In genomic region chr17:46602212-46602611, GRCm38 (mm10) we compare ENCODE assay signal across 11 mouse cellular contexts. TPM values are rescaled to one million over a fixed set of nuclear protein-coding genes. Genes with fewer than 3 reads are reported as not detected.
DNase-seq lines count a peak whose midpoint lies in the region; ATAC-seq and TF ChIP-seq lines count a peak whose summit lies in the region.
"Had no signal": no experiment of that assay in that cellular context is flagged by ENCODE, and none has a peak within 500 bp of the region (broad histone marks: within the 10 kb centered on the region; RNA-seq: fewer than 3 reads in every experiment).

No protein-coding gene starts in this region.

- no peak for TF ChIP-seq CTCF in lung, embryonic 14.5 days (IDR thresholded peaks at IDR 0.05; ENCODE audit: low read depth)
- TF ChIP-seq CTCF in lung, adult 2 months (IDR thresholded peaks at IDR 0.05; ENCODE audit: insufficient read depth, low read length), result no peak

- peaks cover 30% of the 10 kb centered on the region for H3K4me1 ChIP-seq in forebrain, embryonic 10.5 days
- peaks cover 15% of the 10 kb centered on the region for H3K4me1 ChIP-seq in forebrain, embryonic 12.5 days
- H3K4me1 ChIP-seq in lung, embryonic 14.5 days (ENCODE audit: insufficient read depth), result peaks cover 8% of the 10 kb centered on the region; the same call in 1 of the 2 replicates
- H3K4me1 ChIP-seq in lung, adult 2 months (ENCODE audit: control insufficient read depth, insufficient read depth, low read length), result peaks cover 2% of the 10 kb centered on the region
- peaks cover 26% of the 10 kb centered on the region for H3K4me1 ChIP-seq in limb, embryonic 12.5 days (replicated peaks)
- 0 out of 2 replicates have a peak, but pooled peaks cover 3% of the 10 kb centered on the region for H3K4me1 ChIP-seq in stomach, embryonic 14.5 days (ENCODE audit: control insufficient read depth, insufficient read depth, low read length)
- H3K4me1 ChIP-seq in midbrain, embryonic 15.5 days, result peaks cover 15% of the 10 kb centered on the region

- H3K9me3 ChIP-seq in forebrain, embryonic 10.5 days, result no peaks in the 10 kb centered on the region
- no peaks in the 10 kb centered on the region for H3K9me3 ChIP-seq in forebrain, embryonic 12.5 days
- no peaks in the 10 kb centered on the region for H3K9me3 ChIP-seq in lung, embryonic 14.5 days (ENCODE audit: low read depth, low read length)
- no peaks in the 10 kb centered on the region for H3K9me3 ChIP-seq in limb, embryonic 12.5 days
- H3K9me3 ChIP-seq in stomach, embryonic 14.5 days (ENCODE audit: control insufficient read depth, low read depth, low read length), result no peaks in the 10 kb centered on the region
- H3K9me3 ChIP-seq in midbrain, embryonic 15.5 days, result no peaks in the 10 kb centered on the region
- H3K9me3 ChIP-seq: hindbrain, embryonic 15.5 days had no signal

- H3K9ac ChIP-seq in forebrain, embryonic 12.5 days, result no peak overlapping the region
- no peak overlapping the region for H3K9ac ChIP-seq in lung, embryonic 14.5 days
- H3K9ac ChIP-seq in limb, embryonic 12.5 days (replicated peaks), result no peak overlapping the region
- H3K9ac ChIP-seq in stomach, embryonic 14.5 days (replicated peaks; ENCODE audit: low read depth, low read length), result no peak overlapping the region
- H3K9ac ChIP-seq in midbrain, embryonic 15.5 days, result no peak overlapping the region
- H3K9ac ChIP-seq: hindbrain, embryonic 15.5 days had no signal

- peak overlapping the region; percentile 48 for H3K27ac ChIP-seq in forebrain, embryonic 10.5 days
- H3K27ac ChIP-seq in forebrain, embryonic 12.5 days, result no peak overlapping the region
- peak overlapping the region; percentile 21; the same call in 1 of the 2 replicates for H3K27ac ChIP-seq in lung, embryonic 14.5 days (ENCODE audit: low read depth)
- peak overlapping the region; percentile 73 for H3K27ac ChIP-seq in limb, embryonic 12.5 days
- 0 out of 2 replicates have a peak overlapping the region, but pooled peaks have one; percentile 21 for H3K27ac ChIP-seq in stomach, embryonic 14.5 days (ENCODE audit: low read length)
- no peak overlapping the region for H3K27ac ChIP-seq in midbrain, embryonic 15.5 days
- H3K27ac ChIP-seq: hindbrain, embryonic 15.5 days had no signal

- peaks cover 36% of the 10 kb centered on the region for H3K36me3 ChIP-seq in forebrain, embryonic 10.5 days (replicated peaks)
- no peaks in the 10 kb centered on the region for H3K36me3 ChIP-seq in forebrain, embryonic 12.5 days (replicated peaks)
- peaks cover 10% of the 10 kb centered on the region for H3K36me3 ChIP-seq in lung, embryonic 14.5 days (ENCODE audit: insufficient read depth)
- peaks cover 24% of the 10 kb centered on the region for H3K36me3 ChIP-seq in limb, embryonic 12.5 days
- H3K36me3 ChIP-seq in stomach, embryonic 14.5 days (ENCODE audit: control insufficient read depth, insufficient read depth, low read length), result no peaks in the 10 kb centered on the region; the same call in 1 of the 2 replicates
- no peaks in the 10 kb centered on the region for H3K36me3 ChIP-seq in midbrain, embryonic 15.5 days (replicated peaks)
- H3K36me3 ChIP-seq: hindbrain, embryonic 15.5 days had no signal

- no peak for ATAC-seq in forebrain, embryonic 12.5 days (ENCODE audit: low FRiP score)
- peak; percentile 40; the same call in 1 of the 2 replicates for ATAC-seq in lung, embryonic 14.5 days (ENCODE audit: insufficient read depth)
- 0 out of 2 replicates have a peak, but pooled peaks have one; percentile 26 for ATAC-seq in limb, embryonic 12.5 days (ENCODE audit: insufficient number of reproducible peaks, insufficient read depth, low FRiP score, low TSS enrichment, low read depth)
- no peak for ATAC-seq in stomach, embryonic 14.5 days (ENCODE audit: insufficient number of reproducible peaks, insufficient read depth, low FRiP score, low read depth)
- no peak for ATAC-seq in midbrain, embryonic 15.5 days (replicated peaks)

- TF ChIP-seq POLR2A in lung, adult 2 months (IDR thresholded peaks at IDR 0.05; ENCODE audit: borderline replicate concordance, extremely low read depth, low read depth, low read length), result no peak

- H3K4me3 ChIP-seq in forebrain, embryonic 10.5 days, result no peak overlapping the region
- no peak overlapping the region for H3K4me3 ChIP-seq in forebrain, embryonic 12.5 days (replicated peaks)
- H3K4me3 ChIP-seq in lung, embryonic 14.5 days (ENCODE audit: low read depth, low read length), result no peak overlapping the region
- H3K4me3 ChIP-seq in lung, adult 2 months (replicated peaks; ENCODE audit: extremely low read depth, low read depth, low read length), result no peak overlapping the region
- no peak overlapping the region for H3K4me3 ChIP-seq in limb, embryonic 12.5 days (replicated peaks)
- H3K4me3 ChIP-seq in stomach, embryonic 14.5 days (ENCODE audit: low read depth, low read length), result no peak overlapping the region
- H3K4me3 ChIP-seq in midbrain, embryonic 15.5 days, result no peak overlapping the region
- H3K4me3 ChIP-seq: erythroblast, embryonic 14.5 days; hindbrain, embryonic 15.5 days had no signal

- WGBS in forebrain, embryonic 10.5 days, result 81% methylated on average over 9 of the region's 9 CpGs
- 80% methylated on average over 9 of the region's 9 CpGs for WGBS in forebrain, embryonic 12.5 days
- WGBS in lung, embryonic 14.5 days, result 40% methylated on average over 9 of the region's 9 CpGs
- 22% methylated on average over 9 of the region's 9 CpGs for WGBS in lung, adult 2 months
- WGBS in limb, embryonic 12.5 days, result 51% methylated on average over 9 of the region's 9 CpGs
- 53% methylated on average over 9 of the region's 9 CpGs for WGBS in stomach, embryonic 14.5 days
- 83% methylated on average over 9 of the region's 9 CpGs for WGBS in midbrain, embryonic 15.5 days

- no peak for DNase-seq in forebrain, embryonic 10.5 days (ENCODE audit: extremely low spot score, low spot score)
- peak; percentile 77 for DNase-seq in lung, embryonic 14.5 days
- no peak for DNase-seq in lung, adult 2 months
- no peak for DNase-seq in testis, postnatal 10 days (ENCODE audit: low spot score)
- DNase-seq: spleen, adult 18-20 months had no signal

- no peaks in the 10 kb centered on the region for H3K27me3 ChIP-seq in forebrain, embryonic 10.5 days (ENCODE audit: poor library complexity, severe bottlenecking)
- H3K27me3 ChIP-seq in forebrain, embryonic 12.5 days, result no peaks in the 10 kb centered on the region
- no peaks in the 10 kb centered on the region for H3K27me3 ChIP-seq in lung, embryonic 14.5 days (ENCODE audit: insufficient read depth, low read length)
- H3K27me3 ChIP-seq in limb, embryonic 12.5 days, result no peaks in the 10 kb centered on the region
- no peaks in the 10 kb centered on the region for H3K27me3 ChIP-seq in stomach, embryonic 14.5 days (ENCODE audit: control insufficient read depth, insufficient read depth, low read length)
- H3K27me3 ChIP-seq in midbrain, embryonic 15.5 days (replicated peaks), result no peaks in the 10 kb centered on the region
- H3K27me3 ChIP-seq: hindbrain, embryonic 15.5 days had no signal

- no peak overlapping the region for H3K4me2 ChIP-seq in forebrain, embryonic 12.5 days
- H3K4me2 ChIP-seq in lung, embryonic 14.5 days, result no peak overlapping the region
- no peak overlapping the region for H3K4me2 ChIP-seq in limb, embryonic 12.5 days
- H3K4me2 ChIP-seq in stomach, embryonic 14.5 days (replicated peaks; ENCODE audit: low read depth, low read length), result no peak overlapping the region
- H3K4me2 ChIP-seq in midbrain, embryonic 15.5 days, result no peak overlapping the region
- H3K4me2 ChIP-seq: hindbrain, embryonic 15.5 days had no signal

RNA-seq across cellular contexts. Expression of gene Ptk7, which starts 27.1 kb away (rescaled TPM):
- polyA plus RNA-seq in forebrain, embryonic 10.5 days (2016; fragmentation: Nextera tagmentation; extraction: Ambion mirVana), result 66.0 and 68.4 TPM in 2 replicates
- polyA plus RNA-seq in forebrain, embryonic 12.5 days (2016; fragmentation: Nextera tagmentation; extraction: Ambion mirVana), result 55.3 and 56.4 TPM in 2 replicates
- polyA plus RNA-seq in lung, embryonic 14.5 days (2014; fragmentation: Nextera tagmentation; extraction: Ambion mirVana), result 79.5 and 99.3 TPM in 2 replicates
- polyA plus RNA-seq in lung, adult 2 months (2012; rRNA removed), result 52.6 and 57.3 TPM in 2 replicates
- 156 and 165 TPM in 2 replicates for polyA plus RNA-seq in limb, embryonic 12.5 days (2016; fragmentation: Nextera tagmentation; extraction: Ambion mirVana)
- 37.6 and 45.2 TPM in 2 replicates for polyA plus RNA-seq in stomach, embryonic 14.5 days (2014; fragmentation: Nextera tagmentation; extraction: Ambion mirVana)
- 33.6 and 34.8 TPM in 2 replicates for polyA plus RNA-seq in midbrain, embryonic 15.5 days (2015; fragmentation: Nextera tagmentation; extraction: Ambion mirVana)

RNA-seq across cellular contexts. Expression of gene Klc4, which starts 43.6 kb away (rescaled TPM):
- 29.1 and 31.8 TPM in 2 replicates for polyA plus RNA-seq in forebrain, embryonic 10.5 days (2016; fragmentation: Nextera tagmentation; extraction: Ambion mirVana)
- polyA plus RNA-seq in forebrain, embryonic 12.5 days (2016; fragmentation: Nextera tagmentation; extraction: Ambion mirVana), result 39.0 and 42.5 TPM in 2 replicates
- polyA plus RNA-seq in lung, embryonic 14.5 days (2014; fragmentation: Nextera tagmentation; extraction: Ambion mirVana), result 20.2 and 21.4 TPM in 2 replicates
- 22.6 and 24.1 TPM in 2 replicates for polyA plus RNA-seq in lung, adult 2 months (2012; rRNA removed)
- 27.2 and 27.6 TPM in 2 replicates for polyA plus RNA-seq in limb, embryonic 12.5 days (2016; fragmentation: Nextera tagmentation; extraction: Ambion mirVana)
- polyA plus RNA-seq in stomach, embryonic 14.5 days (2014; fragmentation: Nextera tagmentation; extraction: Ambion mirVana), result 31.0 and 32.3 TPM in 2 replicates
- polyA plus RNA-seq in midbrain, embryonic 15.5 days (2015; fragmentation: Nextera tagmentation; extraction: Ambion mirVana), result 42.5 and 44.5 TPM in 2 replicates

RNA-seq across cellular contexts. Expression of gene Mrpl2, which starts 43.8 kb away (rescaled TPM):
- polyA plus RNA-seq in forebrain, embryonic 10.5 days (2016; fragmentation: Nextera tagmentation; extraction: Ambion mirVana), result 136 and 137 TPM in 2 replicates
- 76.6 and 102 TPM in 2 replicates for polyA plus RNA-seq in forebrain, embryonic 12.5 days (2016; fragmentation: Nextera tagmentation; extraction: Ambion mirVana)
- polyA plus RNA-seq in lung, embryonic 14.5 days (2014; fragmentation: Nextera tagmentation; extraction: Ambion mirVana), result 113 and 114 TPM in 2 replicates
- polyA plus RNA-seq in lung, adult 2 months (2012; rRNA removed), result 52.1 and 61.5 TPM in 2 replicates
- 99.5 and 112 TPM in 2 replicates for polyA plus RNA-seq in limb, embryonic 12.5 days (2016; fragmentation: Nextera tagmentation; extraction: Ambion mirVana)
- 99.2 and 104 TPM in 2 replicates for polyA plus RNA-seq in stomach, embryonic 14.5 days (2014; fragmentation: Nextera tagmentation; extraction: Ambion mirVana)
- 60.6 and 74.5 TPM in 2 replicates for polyA plus RNA-seq in midbrain, embryonic 15.5 days (2015; fragmentation: Nextera tagmentation; extraction: Ambion mirVana)

RNA-seq across cellular contexts. Expression of gene Srf, which starts 46.2 kb away (rescaled TPM):
- 5.4 and 5.5 TPM in 2 replicates for polyA plus RNA-seq in forebrain, embryonic 10.5 days (2016; fragmentation: Nextera tagmentation; extraction: Ambion mirVana)
- 5.0 TPM in 2 replicates for polyA plus RNA-seq in forebrain, embryonic 12.5 days (2016; fragmentation: Nextera tagmentation; extraction: Ambion mirVana)
- 11.4 and 15.1 TPM in 2 replicates for polyA plus RNA-seq in lung, embryonic 14.5 days (2014; fragmentation: Nextera tagmentation; extraction: Ambion mirVana)
- polyA plus RNA-seq in lung, adult 2 months (2012; rRNA removed), result 162 and 190 TPM in 2 replicates
- polyA plus RNA-seq in limb, embryonic 12.5 days (2016; fragmentation: Nextera tagmentation; extraction: Ambion mirVana), result 11.8 and 12.4 TPM in 2 replicates
- 12.2 and 15.7 TPM in 2 replicates for polyA plus RNA-seq in stomach, embryonic 14.5 days (2014; fragmentation: Nextera tagmentation; extraction: Ambion mirVana)
- polyA plus RNA-seq in midbrain, embryonic 15.5 days (2015; fragmentation: Nextera tagmentation; extraction: Ambion mirVana), result 3.7 and 5.7 TPM in 2 replicates

RNA-seq across cellular contexts. Expression of gene Cul7, which starts 47.9 kb away (rescaled TPM):
- polyA plus RNA-seq in forebrain, embryonic 10.5 days (2016; fragmentation: Nextera tagmentation; extraction: Ambion mirVana), result 38.0 and 40.9 TPM in 2 replicates
- 46.5 and 47.8 TPM in 2 replicates for polyA plus RNA-seq in forebrain, embryonic 12.5 days (2016; fragmentation: Nextera tagmentation; extraction: Ambion mirVana)
- polyA plus RNA-seq in lung, embryonic 14.5 days (2014; fragmentation: Nextera tagmentation; extraction: Ambion mirVana), result 36.6 TPM in 2 replicates
- polyA plus RNA-seq in lung, adult 2 months (2012; rRNA removed), result 40.1 and 45.7 TPM in 2 replicates
- polyA plus RNA-seq in limb, embryonic 12.5 days (2016; fragmentation: Nextera tagmentation; extraction: Ambion mirVana), result 56.1 and 60.1 TPM in 2 replicates
- 45.9 and 47.2 TPM in 2 replicates for polyA plus RNA-seq in stomach, embryonic 14.5 days (2014; fragmentation: Nextera tagmentation; extraction: Ambion mirVana)
- polyA plus RNA-seq in midbrain, embryonic 15.5 days (2015; fragmentation: Nextera tagmentation; extraction: Ambion mirVana), result 44.7 and 46.3 TPM in 2 replicates

Comparison
In these comparisons a context has a peak if more than half of its experiments do, and no peak if none do; other contexts are left out.
1. H3K27ac ChIP-seq: peak in forebrain, embryonic 10.5 days (single experiment), lung, embryonic 14.5 days (single experiment), limb, embryonic 12.5 days (single experiment) and stomach, embryonic 14.5 days (single experiment); none in forebrain, embryonic 12.5 days (single experiment) and midbrain, embryonic 15.5 days (single experiment).
2. ATAC-seq: peak in lung, embryonic 14.5 days (single experiment) and limb, embryonic 12.5 days (single experiment); none in forebrain, embryonic 12.5 days (single experiment), stomach, embryonic 14.5 days (single experiment) and midbrain, embryonic 15.5 days (single experiment).